Mouse (Mus musculus): ENCODE measurements around the gene Pakap.

DNA sequence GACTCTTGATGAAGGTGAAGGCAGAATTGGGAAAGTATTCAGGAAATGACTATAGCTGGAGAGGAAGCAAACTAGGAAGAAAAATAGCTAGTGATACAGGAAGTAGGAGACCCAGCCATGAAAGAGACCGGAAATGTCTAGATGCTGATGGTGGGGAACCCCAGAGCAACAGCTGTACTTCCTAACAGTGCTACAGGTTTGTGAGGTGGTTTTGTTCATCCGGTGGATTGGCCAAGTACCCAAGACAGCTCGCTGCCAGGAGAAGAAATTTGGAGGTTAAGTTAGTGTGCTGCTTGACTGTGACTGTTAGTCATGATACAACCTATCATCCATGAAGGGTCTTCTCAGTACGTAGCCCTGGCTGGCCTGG lies 245.6 kb downstream of the Pakap start:
- TF ChIP-seq GATA1 (IDR thresholded peaks at IDR 0.05; ENCODE audit: low read length) (no peak), TAL1 (IDR thresholded peaks at IDR 0.05; ENCODE audit: low read length) (no peak)

Data from erythroblast, embryonic 14.5 days (primary cell).